Mouse (Mus musculus): ENCODE measurements around the gene Pygb. TPM values are rescaled to one million over a fixed set of nuclear protein-coding genes. Genes with fewer than 3 reads are reported as not detected.
A peak's percentile ranks its signal among the peaks of the same experiment; 100 is the strongest.

The Pygb gene
- total and polyA plus RNA-seq, 3 experiments = 343 to 514 (median 448) TPM

DNA sequence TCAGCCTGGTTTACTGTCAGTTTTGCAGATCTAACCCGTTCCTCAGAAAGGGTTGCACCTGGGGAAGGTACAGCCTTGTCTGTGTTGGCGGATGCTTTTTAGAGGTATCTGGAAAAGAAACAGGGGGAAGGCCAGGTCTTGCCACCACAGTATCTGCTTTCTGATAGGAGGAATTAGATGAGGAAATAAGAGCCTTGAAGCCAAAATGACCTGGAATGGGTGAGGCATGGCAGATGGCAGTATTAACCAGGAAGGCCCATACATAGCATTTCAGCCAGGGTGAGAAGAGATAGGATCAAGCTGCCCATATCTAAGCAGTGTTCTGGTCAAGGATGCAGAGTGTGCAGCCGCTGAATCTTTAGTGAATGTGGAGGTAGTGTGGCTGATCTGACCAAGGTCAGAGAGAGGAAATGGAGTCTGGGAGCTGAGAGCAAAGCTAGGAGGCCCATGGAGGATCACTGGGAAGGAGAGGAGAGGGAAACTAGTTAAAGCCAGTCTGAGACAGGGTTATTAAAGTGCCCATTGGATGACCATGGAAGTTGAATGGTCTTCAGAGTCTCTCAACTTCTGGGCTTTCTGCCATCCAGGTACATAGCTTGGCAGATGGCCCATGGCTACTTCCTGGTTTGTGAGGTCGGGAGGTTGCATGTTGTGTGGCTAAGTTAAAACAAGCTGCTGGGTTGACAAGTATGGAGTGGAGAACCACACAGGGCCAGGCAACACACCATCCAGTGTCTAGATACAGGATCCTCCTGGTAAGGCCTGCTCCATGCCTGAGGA, 20.3 kb upstream of the Pygb start:
- Histone ChIP-seq H3K4me1 (ENCODE audit: control insufficient read depth, insufficient read depth, low read length) (peaks cover 6% of the 10 kb centered on the region), H3K9ac (ENCODE audit: low read depth, low read length) (no peak overlapping the region), H3K79me2 (replicated peaks; ENCODE audit: control insufficient read depth, insufficient read depth, low read length) (no peaks in the 10 kb centered on the region), H3K4me3 (no peak overlapping the region), H3K36me3 (ENCODE audit: control insufficient read depth, insufficient read depth, low read length) (no peaks in the 10 kb centered on the region; the same call in 1 of the 2 replicates), H3K27ac (peak overlapping the region; percentile 61), H3K27me3 (ENCODE audit: control insufficient read depth, insufficient read depth, low read length) (no peaks in the 10 kb centered on the region)
- 67% methylated on average over 4 of the region's 4 CpGs for WGBS
- TF ChIP-seq POLR2A (IDR thresholded peaks at IDR 0.05; ENCODE audit: insufficient read depth, low read depth, low read length) (no peak), EP300 (IDR thresholded peaks at IDR 0.05; ENCODE audit: insufficient read depth, low read depth, low read length) (no peak), CTCF (IDR thresholded peaks at IDR 0.05) (no peak)
- intact Hi-C loops (cut with DNase I) = no loop called here
- no peak for DNase-seq

DNA sequence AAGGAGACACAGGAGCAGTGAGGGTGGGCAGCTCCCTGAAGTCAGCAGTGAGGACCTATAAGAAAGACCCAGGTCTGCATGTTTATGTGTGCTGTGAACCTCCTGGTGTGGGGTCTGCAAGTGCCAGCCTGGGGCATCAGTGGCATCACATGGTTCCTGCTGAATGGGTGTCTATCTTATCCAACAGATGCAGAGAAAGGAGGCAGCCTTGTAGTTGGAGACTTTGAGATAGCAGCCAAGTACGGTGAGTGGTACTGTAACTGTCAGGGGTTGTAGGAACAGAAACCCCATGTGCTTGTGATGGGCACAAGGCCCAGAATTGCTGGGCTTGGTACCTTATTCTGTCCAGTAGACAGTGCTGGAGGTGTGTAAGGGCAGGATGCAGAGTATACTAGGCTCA, 17.9 kb upstream of the Pygb start:
- 44% methylated on average over 1 of the region's 1 CpGs for WGBS
- intact Hi-C loops (cut with DNase I) = no loop called here
- peak in 1 of 2 experiments; percentile 35 for DNase-seq
- peaks cover 7% of the 10 kb centered on the region for H3K4me1 ChIP-seq (ENCODE audit: control insufficient read depth, insufficient read depth, low read length)
- H3K27ac ChIP-seq = peak overlapping the region; percentile 93; the same call in 1 of the 2 replicates
- H3K27me3 ChIP-seq (ENCODE audit: control insufficient read depth, insufficient read depth, low read length) = no peaks in the 10 kb centered on the region
- H3K36me3 ChIP-seq (ENCODE audit: control insufficient read depth, insufficient read depth, low read length) = no peaks in the 10 kb centered on the region; the same call in 1 of the 2 replicates
- no peak overlapping the region for H3K9ac ChIP-seq (ENCODE audit: low read depth, low read length)
- H3K79me2 ChIP-seq (replicated peaks; ENCODE audit: control insufficient read depth, insufficient read depth, low read length) = no peaks in the 10 kb centered on the region
- no peak overlapping the region for H3K4me3 ChIP-seq
- TF ChIP-seq CTCF (IDR thresholded peaks at IDR 0.05) (no peak), EP300 (IDR thresholded peaks at IDR 0.05; ENCODE audit: insufficient read depth, low read depth, low read length) (0 out of 2 replicates have a peak, but pooled peaks have one; percentile 17)

DNA sequence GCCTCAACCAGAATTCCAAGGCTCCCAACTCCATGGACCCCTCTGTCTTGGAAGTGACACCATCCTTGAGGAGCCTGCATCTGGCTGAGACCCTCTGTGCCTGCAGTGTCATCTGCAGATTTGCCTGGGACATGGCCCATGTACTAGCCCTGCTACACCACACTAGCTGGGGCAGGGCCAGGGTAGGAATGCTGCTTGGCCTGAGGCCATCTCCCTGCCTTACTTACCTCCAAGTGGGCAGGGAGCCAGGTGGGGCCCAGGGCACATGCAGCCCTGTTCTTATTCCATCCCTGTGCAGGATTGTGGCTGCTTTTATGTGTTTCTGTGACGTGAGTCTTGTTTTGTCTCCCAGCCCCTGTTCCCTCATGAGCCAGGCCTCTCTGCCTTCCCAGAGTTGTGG, 15.8 kb upstream of the Pygb start:
- intact Hi-C loops (cut with DNase I) = no loop called here
- peak overlapping the region; percentile 93 for H3K27ac ChIP-seq
- H3K79me2 ChIP-seq (replicated peaks; ENCODE audit: control insufficient read depth, insufficient read depth, low read length) = no peaks in the 10 kb centered on the region
- no peak overlapping the region for H3K4me3 ChIP-seq
- peaks cover 5% of the 10 kb centered on the region for H3K4me1 ChIP-seq (ENCODE audit: control insufficient read depth, insufficient read depth, low read length)
- no peak overlapping the region; the same call in 1 of the 2 replicates for H3K9ac ChIP-seq (ENCODE audit: low read depth, low read length)
- H3K36me3 ChIP-seq (ENCODE audit: control insufficient read depth, insufficient read depth, low read length) = no peaks in the 10 kb centered on the region; the same call in 1 of the 2 replicates
- no peak for TF ChIP-seq POLR2A (IDR thresholded peaks at IDR 0.05; ENCODE audit: insufficient read depth, low read depth, low read length)
- no peak for TF ChIP-seq EP300 (IDR thresholded peaks at IDR 0.05; ENCODE audit: insufficient read depth, low read depth, low read length)
- no peak for TF ChIP-seq CTCF (IDR thresholded peaks at IDR 0.05)
- DNase-seq = peak; percentile 77 to 83
- H3K27me3 ChIP-seq (ENCODE audit: control insufficient read depth, insufficient read depth, low read length) = no peaks in the 10 kb centered on the region
- WGBS = 50% methylated on average over 1 of the region's 1 CpGs

DNA sequence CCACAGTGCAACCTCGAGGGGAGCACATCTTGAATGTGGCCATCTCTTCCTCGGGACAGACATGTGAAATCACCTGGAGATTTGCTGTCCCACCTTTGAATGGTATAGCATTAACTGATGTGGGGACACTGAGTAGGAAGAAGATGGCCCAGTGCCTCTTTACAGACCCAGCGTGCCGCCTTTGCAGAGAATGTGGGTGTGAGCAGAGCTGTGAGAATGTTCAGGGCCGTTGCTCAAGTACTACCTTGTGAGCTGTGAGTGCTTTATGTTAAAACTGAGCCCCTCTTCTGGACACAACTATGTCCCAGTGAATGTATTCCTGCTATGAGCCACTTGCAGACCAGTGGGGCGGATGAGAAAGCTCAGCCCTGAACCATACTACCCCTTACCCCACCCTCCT, 15.4 kb upstream of the Pygb start:
- intact Hi-C loops (cut with DNase I) = no loop called here
- DNase-seq = no peak
- Histone ChIP-seq H3K4me1 (ENCODE audit: control insufficient read depth, insufficient read depth, low read length) (peaks cover 5% of the 10 kb centered on the region), H3K79me2 (replicated peaks; ENCODE audit: control insufficient read depth, insufficient read depth, low read length) (no peaks in the 10 kb centered on the region), H3K9ac (ENCODE audit: low read depth, low read length) (no peak overlapping the region), H3K4me3 (no peak overlapping the region), H3K27ac (peak overlapping the region; percentile 93), H3K36me3 (ENCODE audit: control insufficient read depth, insufficient read depth, low read length) (no peaks in the 10 kb centered on the region; the same call in 1 of the 2 replicates), H3K27me3 (ENCODE audit: control insufficient read depth, insufficient read depth, low read length) (no peaks in the 10 kb centered on the region)
- 53% methylated on average over 6 of the region's 6 CpGs for WGBS
- TF ChIP-seq CTCF (IDR thresholded peaks at IDR 0.05) (no peak), EP300 (IDR thresholded peaks at IDR 0.05; ENCODE audit: insufficient read depth, low read depth, low read length) (no peak), POLR2A (IDR thresholded peaks at IDR 0.05; ENCODE audit: insufficient read depth, low read depth, low read length) (no peak)

DNA sequence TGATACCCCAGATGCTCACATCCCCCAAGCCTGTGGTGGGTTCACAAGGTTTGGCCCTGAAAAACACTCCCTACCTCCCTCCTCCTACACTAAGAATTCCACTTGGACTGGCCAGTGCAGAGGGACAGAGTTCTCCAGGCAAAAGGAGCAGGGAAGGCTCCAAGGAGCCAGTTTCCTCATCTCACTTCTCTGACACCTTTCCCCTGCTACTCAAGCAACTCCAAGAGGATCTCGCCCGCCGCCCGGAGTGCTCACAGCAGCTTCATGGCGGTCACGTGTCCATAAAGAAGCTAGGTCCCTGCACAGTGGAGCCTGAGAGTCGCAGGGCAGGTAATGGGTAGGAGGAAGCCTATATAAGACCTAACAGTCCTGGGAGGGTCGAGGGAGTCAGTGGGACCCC, 14.5 kb upstream of the Pygb start:
- DNase-seq = no peak
- H3K27me3 ChIP-seq (ENCODE audit: control insufficient read depth, insufficient read depth, low read length) = no peaks in the 10 kb centered on the region
- intact Hi-C loops (cut with DNase I) = no loop called here
- H3K27ac ChIP-seq = peak overlapping the region; percentile 93
- H3K9ac ChIP-seq (ENCODE audit: low read depth, low read length) = peak overlapping the region; percentile 5
- WGBS = 59% methylated on average over 8 of the region's 8 CpGs
- H3K79me2 ChIP-seq (replicated peaks; ENCODE audit: control insufficient read depth, insufficient read depth, low read length) = no peaks in the 10 kb centered on the region
- peaks cover 3% of the 10 kb centered on the region for H3K4me1 ChIP-seq (ENCODE audit: control insufficient read depth, insufficient read depth, low read length)
- TF ChIP-seq EP300 (IDR thresholded peaks at IDR 0.05; ENCODE audit: insufficient read depth, low read depth, low read length) (no peak), CTCF (IDR thresholded peaks at IDR 0.05) (no peak), POLR2A (IDR thresholded peaks at IDR 0.05; ENCODE audit: insufficient read depth, low read depth, low read length) (no peak)
- peaks cover 4% of the 10 kb centered on the region for H3K36me3 ChIP-seq (ENCODE audit: control insufficient read depth, insufficient read depth, low read length)
- no peak overlapping the region for H3K4me3 ChIP-seq

DNA sequence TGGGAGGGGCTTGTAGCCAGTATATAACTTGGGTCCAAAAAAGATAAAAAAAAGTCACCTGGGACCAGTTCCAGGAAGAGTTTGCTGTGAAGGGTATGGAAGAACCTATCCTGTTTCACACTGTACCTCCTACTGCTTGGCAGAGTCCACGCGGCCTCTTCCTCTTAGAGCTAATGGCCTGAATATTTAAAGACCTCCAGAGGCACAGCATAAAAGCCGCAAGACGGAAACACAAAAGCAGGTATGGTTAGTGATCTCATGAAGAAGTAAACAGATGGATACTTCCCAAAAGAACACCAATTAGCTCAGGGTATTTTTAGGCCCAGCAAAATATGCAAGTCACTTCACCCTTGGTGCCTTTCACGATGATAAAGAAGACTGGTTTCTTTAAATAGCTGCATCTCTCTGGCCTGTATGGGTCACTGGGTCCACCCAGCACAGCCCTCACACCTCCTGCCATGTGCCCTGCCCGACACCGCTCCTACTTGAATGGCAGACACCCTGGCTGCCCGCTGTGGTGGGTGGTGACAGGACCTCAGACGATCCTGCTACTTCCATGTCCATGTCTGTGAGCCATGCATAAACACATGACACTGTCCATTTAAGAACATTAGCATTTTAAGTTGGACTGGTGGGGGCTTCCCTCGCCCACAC, 13.9 kb upstream of the Pygb start:
- H3K27ac ChIP-seq = peak overlapping the region; percentile 93
- no peaks in the 10 kb centered on the region for H3K79me2 ChIP-seq (replicated peaks; ENCODE audit: control insufficient read depth, insufficient read depth, low read length)
- H3K27me3 ChIP-seq (ENCODE audit: control insufficient read depth, insufficient read depth, low read length) = no peaks in the 10 kb centered on the region
- no peak overlapping the region for H3K4me3 ChIP-seq
- DNase-seq = peak; percentile 50 to 77
- H3K36me3 ChIP-seq (ENCODE audit: control insufficient read depth, insufficient read depth, low read length) = peaks cover 4% of the 10 kb centered on the region
- 0 out of 2 replicates have a peak, but pooled peaks have one; percentile 23 for TF ChIP-seq POLR2A (IDR thresholded peaks at IDR 0.05; ENCODE audit: insufficient read depth, low read depth, low read length)
- TF ChIP-seq EP300 (IDR thresholded peaks at IDR 0.05; ENCODE audit: insufficient read depth, low read depth, low read length) = peak; percentile 92
- no peak for TF ChIP-seq CTCF (IDR thresholded peaks at IDR 0.05)
- peaks cover 3% of the 10 kb centered on the region for H3K4me1 ChIP-seq (ENCODE audit: control insufficient read depth, insufficient read depth, low read length)
- WGBS = 63% methylated on average over 10 of the region's 10 CpGs
- intact Hi-C loops (cut with DNase I) = no loop called here
- H3K9ac ChIP-seq (ENCODE audit: low read depth, low read length) = peak overlapping the region; percentile 5; the same call in 1 of the 2 replicates

Measured in heart, adult 2 months (tissue).